Mouse (Mus musculus) embryonic facial prominence, embryonic 14.5 days (tissue): Measurements from ENCODE around the gene Cd7. TPM values are rescaled to one million over a fixed set of nuclear protein-coding genes. Genes with fewer than 3 reads are reported as not detected.

Experiments
- ATAC-seq: fragments of 200-750 bp; cut with Nextera tagmentation; 2 replicates; pipeline ENCODE4 v1.8.0; 2017; ENCODE audit warnings: low read depth, moderate number of reproducible peaks, moderate TSS enrichment
- DNase-seq: peaks from one replicate; pipeline ENCODE4 v3.0.0-alpha.2; 2015; ENCODE audit warnings: low spot score
- H3K27ac ChIP-seq: fragments of 300-500 bp; sonication (generic); replicated peaks from 2 replicates; pipeline ENCODE4 v1.5.1; 2014; ENCODE audit warnings: low read depth, mild to moderate bottlenecking, low read length, moderate library complexity
- H3K27me3 ChIP-seq: fragments of 300-500 bp; sonication (generic); replicated peaks from 2 replicates; pipeline ENCODE4 v1.6.1; 2014; ENCODE audit warnings: low read length; ENCODE audit not compliant: control insufficient read depth, insufficient read depth
- H3K36me3 ChIP-seq: fragments of 300-500 bp; sonication (generic); 2 replicates; pipeline ENCODE4 v1.6.1; 2014; ENCODE audit warnings: low read length, mixed read lengths; ENCODE audit not compliant: control insufficient read depth, insufficient read depth
- H3K4me1 ChIP-seq: fragments of 300-500 bp; sonication (generic); 2 replicates; pipeline ENCODE4 v1.6.1; 2014; ENCODE audit warnings: antibody characterized with exemption, low read length; ENCODE audit not compliant: control insufficient read depth, insufficient read depth
- H3K4me2 ChIP-seq: fragments of 300-500 bp; sonication (generic); 2 replicates; pipeline ENCODE4 v1.6.1; 2014; ENCODE audit warnings: low read depth, mild to moderate bottlenecking, low read length, moderate library complexity, mixed read lengths
- H3K4me3 ChIP-seq: fragments of 300-500 bp; sonication (generic); 2 replicates; pipeline ENCODE4 v1.5.1; 2014; ENCODE audit warnings: low read depth, mild to moderate bottlenecking, low read length
- H3K9ac ChIP-seq: fragments of 300-500 bp; sonication (generic); 2 replicates; pipeline ENCODE4 v1.6.1; 2014; ENCODE audit warnings: low read depth, mild to moderate bottlenecking, low read length, moderate library complexity, mixed read lengths
- H3K9me3 ChIP-seq: fragments of 300-500 bp; sonication (generic); 2 replicates; pipeline ENCODE4 v1.6.1; 2016; ENCODE audit warnings: low read length; ENCODE audit not compliant: control insufficient read depth
- WGBS: fragments of 180-500 bp; shearing (Covaris S2); extraction: QIAGEN DNeasy Blood & Tissue Kit; methylation state at CpG from one replicate; pipeline ENCODE4 v1.1.7; 2014; 5-methylcytosine and 5-hydroxymethylcytosine counted together
- polyA plus RNA-seq: library from polyadenylated mRNA; unstranded; fragments of >200 nt; fragmentation: Nextera tagmentation; extraction: Ambion mirVana; gene quantifications from 2 replicates; pipeline ENCODE4 v1.2.1, GENCODE M21; 2014

Gene Cd7
- polyA plus RNA-seq, 1 experiment from 2014 or later = 0.93 TPM

- 58% methylated on average over 3 of the region's 3 CpGs for WGBS
- no peak for DNase-seq
- peak overlapping the region; percentile 41 for H3K27ac ChIP-seq
These were observed 47.4 kb downstream of the Cd7 start for GRCm38 (mm10) chr11:120991791-120992190.

GRCm38 (mm10) chr11:120990951-120991526 is 48.2 kb downstream of the Cd7 start, which contains the start of gene Csnk1d:
Csnk1d (minus strand) TSS chr11:120991330.
- 0% methylated on average over 21 of the region's 59 CpGs for WGBS
- ATAC-seq (peak; percentile 89), DNase-seq (peak; percentile 96)
- Histone ChIP-seq H3K27me3 (no peaks in the 10 kb centered on the region), H3K4me2 (peak within 1 kb of the TSS; percentile 89), H3K9me3 (no peaks in the 10 kb centered on the region), H3K4me1 (peaks cover 33% of the 10 kb centered on the region), H3K36me3 (peaks cover 14% of the 10 kb centered on the region), H3K27ac (peak within 1 kb of the TSS; percentile 96), H3K9ac (peak within 1 kb of the TSS; percentile 100), H3K4me3 (peak within 1 kb of the TSS; percentile 100)

More at GRCm38 (mm10) chr11:120991791-120992190, 47.4 kb downstream of the Cd7 start:
- no peak for ATAC-seq
- Histone ChIP-seq H3K9me3 (no peaks in the 10 kb centered on the region), H3K4me2 (peak overlapping the region; percentile 89), H3K9ac (peak overlapping the region; percentile 100), H3K36me3 (peaks cover 9% of the 10 kb centered on the region; the same call in 1 of the 2 replicates), H3K4me3 (peak overlapping the region; percentile 100), H3K4me1 (peaks cover 33% of the 10 kb centered on the region), H3K27me3 (no peaks in the 10 kb centered on the region)

GRCm38 (mm10) chr11:120990126-120990781 is 49.0 kb downstream of the Cd7 start:
- peak; percentile 36 for DNase-seq
- H3K27me3 ChIP-seq = no peaks in the 10 kb centered on the region
- H3K4me2 ChIP-seq = peak overlapping the region; percentile 89
- 2% methylated on average over 11 of the region's 35 CpGs for WGBS
- peaks cover 22% of the 10 kb centered on the region for H3K36me3 ChIP-seq
- ATAC-seq = peak; percentile 34
- peak overlapping the region; percentile 96 for H3K27ac ChIP-seq
- peaks cover 33% of the 10 kb centered on the region for H3K4me1 ChIP-seq
- H3K9me3 ChIP-seq = no peaks in the 10 kb centered on the region
- H3K9ac ChIP-seq = peak overlapping the region; percentile 100
- peak overlapping the region; percentile 100 for H3K4me3 ChIP-seq

GRCm38 (mm10) chr11:120989523-120989922 is 49.7 kb downstream of the Cd7 start:
- ATAC-seq (no peak), DNase-seq (no peak)
- no peaks in the 10 kb centered on the region for H3K27me3 ChIP-seq
- peaks cover 33% of the 10 kb centered on the region for H3K4me1 ChIP-seq
- peak overlapping the region; percentile 100 for H3K4me3 ChIP-seq
- no peaks in the 10 kb centered on the region for H3K9me3 ChIP-seq
- H3K4me2 ChIP-seq = peak overlapping the region; percentile 89
- peak overlapping the region; percentile 100 for H3K9ac ChIP-seq
- H3K27ac ChIP-seq = 0 out of 2 replicates have a peak overlapping the region, but pooled peaks have one; percentile 96
- peaks cover 28% of the 10 kb centered on the region for H3K36me3 ChIP-seq
- 15% methylated on average over 1 of the region's 1 CpGs for WGBS

GRCm38 (mm10) chr11:120988410-120988809 is 50.8 kb downstream of the Cd7 start:
- ATAC-seq (no peak), DNase-seq (no peak)
- 79% methylated on average over 4 of the region's 4 CpGs for WGBS
- Histone ChIP-seq H3K9ac (peak overlapping the region; percentile 100), H3K4me2 (peak overlapping the region; percentile 89), H3K27me3 (no peaks in the 10 kb centered on the region), H3K4me1 (peaks cover 33% of the 10 kb centered on the region), H3K4me3 (peak overlapping the region; percentile 100), H3K9me3 (no peaks in the 10 kb centered on the region), H3K27ac (no peak overlapping the region), H3K36me3 (peaks cover 33% of the 10 kb centered on the region)

- WGBS = 82% methylated on average over 3 of the region's 3 CpGs
- no peak overlapping the region for H3K4me3 ChIP-seq
- H3K27ac ChIP-seq = no peak overlapping the region
- peaks cover 41% of the 10 kb centered on the region for H3K36me3 ChIP-seq
- H3K4me1 ChIP-seq = peaks cover 31% of the 10 kb centered on the region
- H3K9ac ChIP-seq = no peak overlapping the region; the same call in 1 of the 2 replicates
- H3K27me3 ChIP-seq = no peaks in the 10 kb centered on the region
- ATAC-seq (no peak), DNase-seq (no peak)
- no peaks in the 10 kb centered on the region for H3K9me3 ChIP-seq
- no peak overlapping the region for H3K4me2 ChIP-seq
These were observed 51.6 kb downstream of the Cd7 start for GRCm38 (mm10) chr11:120987608-120988007.

Other genes starting within 250 kb of the Cd7 start
- 51.0 and 63.8 TPM in 2 replicates for gene Dus1l, start 243.0 kb downstream of the Cd7 start, polyA plus RNA-seq
- 67.2 and 77.4 TPM in 2 replicates for gene Fasn, start 214.9 kb downstream of the Cd7 start, polyA plus RNA-seq
- gene Ccdc57, start 106.5 kb downstream of the Cd7 start, polyA plus RNA-seq = 4.6 and 5.5 TPM in 2 replicates
- gene Slc16a3, start 90.9 kb downstream of the Cd7 start, polyA plus RNA-seq = 35.2 and 39.9 TPM in 2 replicates
- gene Csnk1d, start 48.1 kb downstream of the Cd7 start, polyA plus RNA-seq = 59.6 and 65.2 TPM in 2 replicates
- 0.34 and 0.72 TPM in 2 replicates for gene Sectm1b, start 24.2 kb upstream of the Cd7 start, polyA plus RNA-seq
- gene Sectm1a, start 41.8 kb upstream of the Cd7 start, polyA plus RNA-seq = 0.22 and 0.80 TPM in 2 replicates
- not detected in 2 replicates for gene Tex19.2, start 79.3 kb upstream of the Cd7 start, polyA plus RNA-seq
- not detected in 2 replicates for gene Tex19.1, start 106.7 kb upstream of the Cd7 start, polyA plus RNA-seq
- 1.2 and 1.6 TPM in 2 replicates for gene Uts2r, start 120.9 kb upstream of the Cd7 start, polyA plus RNA-seq
- 7.3 and 9.0 TPM in 2 replicates for gene Hexdc, start 165.0 kb upstream of the Cd7 start, polyA plus RNA-seq
- gene Ogfod3, start 165.3 kb upstream of the Cd7 start, polyA plus RNA-seq = 23.4 and 25.4 TPM in 2 replicates
- 40.0 and 42.3 TPM in 2 replicates for gene Cybc1, start 189.9 kb upstream of the Cd7 start, polyA plus RNA-seq
- gene Narf, start 197.8 kb upstream of the Cd7 start, polyA plus RNA-seq = 42.1 and 43.8 TPM in 2 replicates
- 9.9 and 10.2 TPM in 2 replicates for gene Foxk2, start 220.6 kb upstream of the Cd7 start, polyA plus RNA-seq